Mouse (Mus musculus) ES-E14 (cell line): ENCODE results near the gene Tnfrsf11a.

Experiments used
- MAFK ChIP-seq: IDR thresholded peaks from 2 replicates; pipeline ENCODE4 v1.6.1; 2014; ENCODE audit warnings: mild to moderate bottlenecking, low read depth, low read length, inconsistent platforms; ENCODE audit not compliant: insufficient read depth
- ZNF384 ChIP-seq: IDR thresholded peaks from 2 replicates; pipeline ENCODE4 v1.6.1; 2012; ENCODE audit warnings: low read depth, low read length, inconsistent platforms

DNA sequence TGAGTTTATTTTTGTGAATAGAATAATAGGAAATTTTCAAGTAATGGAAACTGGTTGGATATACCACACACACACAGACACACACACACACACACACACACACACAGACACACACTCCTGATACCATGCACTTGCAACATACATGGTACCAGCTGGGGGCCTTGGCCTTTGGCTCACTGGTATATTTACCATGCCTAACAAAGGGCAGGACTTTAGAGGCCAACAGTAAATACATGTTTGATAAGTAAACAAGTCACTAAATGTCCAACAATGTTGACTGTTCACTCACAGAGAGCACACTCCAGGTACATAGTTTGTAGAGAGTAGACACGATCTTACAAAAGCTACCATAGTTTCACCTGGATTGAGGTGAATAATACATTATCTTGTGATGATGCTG is 104.6 kb downstream of the Tnfrsf11a start:
- no peak for TF ChIP-seq ZNF384
- no peak for TF ChIP-seq MAFK
